Mouse (Mus musculus) urinary bladder, postnatal 36 days (tissue): ENCODE measurements around the gene Pon1.
"Not testable (repeated sequence)": the region's sequence is repeated elsewhere in the genome, so short reads cannot be mapped to it uniquely, and the experiment has no call there.

ENCODE experiments used
- DNase-seq, 2 experiments: peaks; one replicate each; pipeline ENCODE4 v3.0.0; 2022; ENCODE audit warnings: low spot score in 2 of 2, mixed read lengths in 1 of 2

The Pon1 gene

DNA sequence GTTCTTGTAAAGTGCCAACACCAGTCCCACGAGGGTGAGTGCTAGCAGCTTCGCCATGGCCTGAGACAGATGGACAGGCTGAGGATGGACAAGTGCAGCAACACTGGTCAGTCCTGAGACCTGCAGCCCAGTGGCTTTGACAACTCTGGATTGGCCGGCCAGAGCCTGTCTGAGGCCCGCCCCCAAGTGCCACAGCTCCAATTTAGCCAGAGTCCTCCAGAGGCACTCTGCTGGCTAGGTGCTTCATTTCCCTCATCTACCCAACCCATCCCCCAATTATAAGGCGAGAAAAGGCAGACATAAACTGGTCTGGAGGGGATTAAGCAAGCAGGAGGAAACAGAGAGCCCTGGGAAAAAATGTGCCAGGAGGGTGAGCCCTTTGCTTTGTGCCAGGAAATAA lies at the start of gene Pon1:
Gene Pon1, minus strand, starts transcription at position 254 of the 400 bp plus-strand sequence.
- no peak for DNase-seq

DNA sequence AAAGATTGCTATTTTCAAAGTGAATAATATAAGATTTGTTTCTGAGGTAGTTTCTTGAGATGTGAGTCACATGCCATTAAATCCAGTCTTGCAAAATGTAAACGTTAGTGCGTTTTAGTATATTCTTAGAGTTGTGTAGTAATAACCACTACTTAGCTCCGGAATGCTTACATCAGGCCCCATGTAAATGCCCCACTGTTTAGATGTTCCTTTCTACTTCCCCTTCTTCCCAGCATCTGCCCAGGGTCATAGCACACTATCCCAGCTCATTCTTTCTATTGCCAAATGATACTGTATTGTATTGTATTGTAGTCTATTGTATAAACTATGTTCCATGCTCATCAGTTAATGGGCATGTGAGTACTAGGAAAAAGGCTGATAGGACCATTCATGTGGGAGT lies 45.1 kb upstream of the Pon1 start:
- no peak for DNase-seq

DNA sequence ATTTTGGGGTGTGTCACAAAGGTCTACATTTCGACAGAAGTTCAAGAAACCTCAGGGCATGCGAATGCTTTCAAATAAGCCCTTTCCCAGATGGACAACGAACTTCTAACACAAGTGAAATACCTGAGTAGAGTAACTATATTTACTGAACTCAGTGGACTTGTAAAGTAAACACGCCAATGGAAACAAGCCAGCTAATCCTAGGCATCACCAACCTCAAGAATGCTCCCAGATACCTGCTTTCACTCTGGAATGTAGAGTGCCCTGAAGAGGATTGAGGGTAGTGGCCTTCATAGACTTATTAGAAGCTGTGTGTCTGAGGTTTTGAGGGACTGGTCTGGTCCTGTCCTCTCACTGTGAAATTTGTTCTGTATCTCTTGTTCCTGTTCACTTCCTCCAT lies 43.8 kb upstream of the Pon1 start:
- no peak for DNase-seq

DNA sequence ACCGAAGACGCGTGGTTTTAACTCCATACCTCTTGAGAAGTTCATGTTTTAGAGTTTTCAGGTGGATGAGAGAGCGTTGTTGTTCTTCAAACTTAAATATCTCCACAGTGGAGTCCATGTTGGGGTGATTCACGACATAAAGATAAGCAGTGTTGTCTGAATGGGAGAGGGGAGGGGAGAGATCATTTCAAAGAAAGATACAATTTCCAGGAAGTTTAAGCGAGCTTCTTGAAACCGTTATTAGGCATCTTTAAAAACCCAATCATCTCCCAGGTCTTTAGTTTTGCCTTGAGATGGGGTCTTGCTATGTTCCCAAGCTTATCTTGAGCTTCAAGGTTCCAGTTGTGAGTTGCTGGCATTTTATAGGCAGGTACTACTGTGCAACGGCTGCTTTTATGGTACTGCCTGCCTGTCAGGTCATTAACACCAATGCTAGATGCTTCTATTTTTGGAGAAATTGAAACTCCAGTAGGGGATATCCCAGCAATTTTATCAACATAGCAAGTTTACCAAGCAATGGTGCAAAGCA lies 43.2 kb upstream of the Pon1 start:
- no peak for DNase-seq

DNA sequence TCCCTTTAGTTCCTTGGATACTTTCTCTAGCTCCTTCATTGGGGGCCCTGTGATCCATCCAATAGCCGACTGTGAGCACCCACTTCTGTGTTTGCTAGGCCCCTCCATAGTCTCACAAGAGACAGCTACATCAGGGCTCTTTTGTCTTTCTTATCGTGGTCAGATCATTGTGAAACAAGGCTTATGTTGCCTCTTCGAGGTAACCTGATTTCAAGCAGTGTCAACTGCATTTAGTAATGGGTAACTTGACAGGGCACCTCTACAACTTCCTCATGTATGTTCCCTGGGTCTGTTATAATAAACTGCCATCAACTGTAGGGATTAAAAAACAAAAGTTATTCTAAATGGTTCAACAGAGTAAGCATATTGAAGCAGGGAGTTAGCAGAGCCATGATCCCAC lies 40.8 kb upstream of the Pon1 start:
- DNase-seq: no peak

DNA sequence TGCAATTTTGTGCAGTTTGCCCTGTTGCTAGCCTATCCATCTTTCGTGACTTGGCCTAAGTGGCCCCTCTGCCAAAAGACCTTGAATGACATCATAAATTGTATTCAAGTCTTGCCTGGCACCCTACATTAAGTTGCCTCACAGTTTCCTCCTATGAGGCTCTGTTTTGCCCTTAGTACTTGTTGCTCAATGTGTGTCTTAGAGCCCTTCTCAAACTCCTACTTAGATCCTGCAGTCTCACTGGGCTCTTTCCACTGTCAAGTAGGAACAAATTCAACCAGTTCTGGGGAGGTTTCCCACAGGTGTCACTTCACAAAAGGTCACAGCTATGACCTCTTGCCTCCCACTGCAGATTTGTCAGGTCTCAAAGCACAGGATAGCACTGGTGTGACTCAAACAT lies 40.1 kb upstream of the Pon1 start:
- peak in 1 of 2 experiments; percentile 8 for DNase-seq

DNA sequence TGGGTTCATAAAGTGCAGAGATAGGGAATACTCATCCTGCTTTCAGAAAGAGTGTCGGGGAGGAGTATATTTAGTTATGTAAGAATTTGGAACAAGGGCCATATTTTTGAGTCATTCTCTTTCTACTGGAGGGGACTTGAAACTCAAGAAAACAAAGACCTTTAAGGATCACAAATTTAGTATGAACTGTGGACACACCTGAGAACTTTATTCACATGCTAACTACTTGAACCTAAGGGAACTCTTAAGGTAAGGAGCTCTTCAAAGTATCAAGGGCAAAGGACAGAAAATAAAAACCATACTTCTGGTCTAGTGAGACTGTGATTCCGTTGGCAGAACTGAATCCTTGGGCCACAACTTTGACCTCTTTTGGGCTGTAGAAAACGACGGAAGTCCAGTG lies 38.3 kb upstream of the Pon1 start:
- DNase-seq: no peak

DNA sequence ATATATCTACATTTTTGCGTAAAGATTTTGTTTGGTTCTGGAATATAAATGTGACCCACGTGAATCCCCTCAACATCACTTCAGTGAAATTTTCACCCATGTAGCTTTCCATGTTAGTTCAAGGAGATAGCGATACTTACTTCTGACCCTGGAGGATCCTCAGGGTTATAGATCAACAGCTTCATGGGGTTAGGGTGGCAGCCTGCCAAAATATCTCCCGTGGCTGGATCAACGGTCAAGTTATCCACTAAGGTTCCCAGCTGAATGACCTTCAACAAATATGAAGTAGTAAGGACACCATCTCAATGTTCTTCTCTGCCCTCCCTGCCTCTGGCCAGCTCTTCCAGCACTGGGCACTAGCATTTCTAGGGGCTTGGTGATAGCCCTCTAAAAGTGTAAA lies 36.5 kb upstream of the Pon1 start:
- no peak for DNase-seq

DNA sequence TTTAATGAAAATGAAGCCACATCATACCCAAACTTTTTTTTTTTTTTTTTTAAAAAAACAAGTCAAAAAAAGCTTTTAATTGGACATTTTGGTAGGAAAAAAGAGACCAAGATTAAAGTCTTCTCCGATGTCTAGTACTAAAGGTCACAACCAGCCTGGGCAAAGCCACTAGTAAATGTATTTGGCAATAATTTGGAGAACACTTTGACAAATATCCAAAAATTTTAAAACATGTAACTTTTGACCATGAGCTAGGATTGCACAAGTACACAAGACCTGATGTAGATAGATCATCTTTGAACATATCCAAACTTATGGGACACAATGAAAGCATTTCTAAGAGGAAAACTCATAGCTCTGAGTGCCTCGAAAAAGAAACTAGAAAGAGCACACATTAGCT lies 29.8 kb upstream of the Pon1 start:
- not testable (repeated sequence) for DNase-seq

DNA sequence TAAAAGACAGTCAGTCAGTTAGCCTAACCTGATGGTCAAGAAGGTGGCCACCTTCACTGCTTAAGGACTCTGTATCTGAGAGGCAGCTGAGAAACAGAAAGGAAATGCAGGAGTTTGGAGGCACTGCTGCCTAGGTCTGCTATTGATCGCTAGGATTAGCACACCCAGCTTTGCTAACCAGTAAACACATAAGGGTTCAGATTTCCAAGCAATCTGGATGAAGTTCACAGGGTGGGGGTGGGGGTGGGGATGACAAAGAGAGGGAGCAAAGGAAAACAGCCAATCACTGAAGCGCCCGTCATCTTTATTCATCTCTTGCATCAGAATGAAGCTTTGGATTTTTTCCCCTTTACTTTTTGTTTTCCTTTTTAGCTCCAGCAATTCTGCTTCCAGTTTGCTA lies 28.3 kb upstream of the Pon1 start:
- no peak for DNase-seq

DNA sequence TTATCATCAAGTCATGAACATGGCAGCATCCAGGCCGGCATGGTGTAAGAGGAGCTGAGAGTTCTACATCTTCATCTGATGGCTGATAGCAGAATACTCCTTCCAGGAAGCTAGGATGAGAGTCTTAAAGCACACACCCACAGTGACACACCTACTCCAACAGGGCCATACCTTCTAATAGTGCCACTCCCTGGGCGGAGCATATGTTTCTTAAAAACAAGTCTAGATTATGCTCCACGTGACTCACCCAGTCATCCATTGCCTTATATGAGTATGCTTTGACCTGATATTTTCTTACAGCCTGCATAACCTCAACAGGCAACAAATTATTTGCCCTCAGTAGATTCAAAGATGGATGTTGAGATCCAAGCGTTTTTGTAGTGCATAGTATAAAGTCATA lies 24.4 kb upstream of the Pon1 start:
- DNase-seq: no peak

DNA sequence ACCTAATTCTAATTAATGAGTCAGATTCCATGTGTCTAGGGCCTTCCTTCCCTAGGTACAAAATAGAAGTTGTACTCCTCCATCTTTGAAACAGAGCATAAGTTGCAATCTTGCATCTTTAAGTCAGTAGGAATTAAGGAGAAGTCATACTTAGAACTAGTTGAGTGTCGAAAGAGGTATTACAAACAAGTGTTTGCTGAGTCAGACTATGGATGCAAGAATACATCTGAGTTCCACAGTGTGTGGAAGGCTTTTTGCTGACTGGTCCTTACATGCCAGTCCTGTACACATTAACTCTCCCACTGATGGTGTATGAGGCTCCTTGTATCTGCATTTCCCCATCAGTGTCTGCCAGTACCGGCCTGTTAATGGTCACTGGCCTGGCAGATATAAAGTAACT lies 14.1 kb upstream of the Pon1 start:
- no peak for DNase-seq

DNA sequence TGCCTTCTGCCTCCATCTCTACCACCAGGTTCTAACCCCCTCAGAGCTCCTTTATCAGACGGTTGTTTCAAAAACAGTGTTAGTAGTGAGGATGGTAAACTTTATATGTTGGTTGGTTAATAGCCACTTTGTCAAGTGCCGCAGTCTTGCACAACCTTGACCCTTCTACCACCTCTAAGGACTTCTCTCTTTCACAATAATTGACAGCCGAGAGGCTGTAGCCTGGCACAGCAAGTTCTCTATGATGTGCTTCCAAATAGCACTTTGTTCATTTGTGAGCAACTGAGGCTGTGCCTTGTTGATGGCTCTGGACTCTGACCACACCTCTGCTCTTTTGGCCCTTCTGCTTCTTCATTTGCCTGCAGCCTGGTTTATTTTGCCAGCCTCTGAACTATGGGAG lies 6.2 kb upstream of the Pon1 start:
- peak in 1 of 2 experiments; percentile 11 for DNase-seq

DNA sequence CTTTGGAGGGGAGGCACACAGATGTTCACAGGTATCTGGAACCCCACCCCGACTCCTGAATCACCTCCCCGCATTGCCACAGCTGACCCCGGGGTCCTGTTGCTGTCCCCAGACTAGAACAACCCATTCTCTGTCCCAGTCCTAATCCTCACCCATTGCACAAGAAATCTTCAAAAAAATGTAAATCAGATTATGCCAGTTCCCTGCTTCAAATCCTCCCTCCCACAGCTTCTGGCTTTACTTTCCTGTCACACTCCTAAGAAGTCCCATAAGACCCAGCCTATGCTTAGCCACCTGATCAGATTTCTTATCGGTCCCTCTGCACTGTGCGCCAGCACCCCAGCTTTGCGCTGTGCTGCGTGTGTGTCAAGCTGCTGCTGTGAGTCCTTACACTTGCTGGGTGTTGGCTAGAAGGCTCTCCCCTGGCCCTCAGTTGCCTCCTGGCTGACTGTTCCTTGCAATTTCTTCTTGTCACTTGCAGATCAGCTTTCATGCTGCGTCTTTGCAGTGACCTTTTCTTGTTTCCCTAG lies 5.7 kb upstream of the Pon1 start:
- DNase-seq: no peak

DNA sequence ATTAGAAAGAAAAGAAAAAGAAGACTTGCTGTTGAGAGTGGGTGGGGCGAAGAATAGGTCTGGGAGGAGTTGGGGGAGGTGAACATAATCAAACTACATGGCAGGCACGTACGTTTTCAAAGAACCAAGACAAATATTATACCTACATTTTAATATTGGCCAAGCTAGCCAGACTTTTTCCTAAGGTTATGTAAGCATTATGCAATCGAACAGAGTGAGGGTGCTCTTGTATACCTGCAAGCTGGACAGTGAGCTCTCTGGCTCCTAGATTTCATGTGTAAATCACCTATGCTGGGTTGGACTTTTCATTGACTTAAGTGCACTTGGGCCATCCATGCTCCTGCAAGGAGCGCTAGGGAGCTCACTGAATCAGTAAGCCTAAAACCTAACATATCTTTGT lies 4.8 kb upstream of the Pon1 start:
- DNase-seq: no peak

DNA sequence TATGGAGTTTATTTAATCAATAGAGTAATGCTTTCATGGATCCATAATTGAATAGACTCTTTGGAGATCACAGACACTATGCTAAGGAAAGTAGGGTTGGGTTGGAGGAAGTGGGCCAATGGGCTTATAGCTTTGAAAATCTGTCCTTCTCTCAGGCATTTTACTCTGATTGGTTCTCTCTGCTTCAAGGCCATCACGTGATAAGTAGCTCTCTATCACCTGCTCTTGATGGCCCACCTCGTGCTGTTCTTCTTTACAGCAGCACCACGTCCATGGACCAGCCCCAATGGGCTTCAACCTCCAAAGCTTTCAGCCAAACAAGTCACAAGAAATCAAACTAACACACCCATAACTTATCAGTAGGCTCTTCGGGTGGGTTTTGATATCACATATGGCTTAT lies 3.0 kb downstream of the Pon1 start:
- DNase-seq: no peak

DNA sequence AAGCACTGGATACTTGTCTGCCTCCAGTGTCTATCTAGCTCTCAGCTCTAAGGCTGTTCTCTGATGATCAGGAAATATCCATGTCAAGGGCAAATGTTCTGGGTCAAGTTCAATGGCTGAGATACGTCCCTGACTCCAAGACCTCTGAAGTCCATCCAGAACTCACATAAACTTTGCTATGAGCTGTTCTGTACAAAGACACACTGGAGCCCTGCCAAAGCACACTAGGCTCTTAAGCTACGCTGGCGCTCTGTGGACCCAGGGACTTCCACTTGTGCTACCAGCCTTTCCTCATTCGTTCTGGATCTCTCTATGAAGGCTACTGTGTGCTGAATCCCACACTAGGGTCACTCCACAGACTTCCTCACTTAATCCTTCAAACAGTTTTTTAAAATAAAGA lies 4.2 kb downstream of the Pon1 start:
- DNase-seq: peak in 1 of 2 experiments; percentile 14

DNA sequence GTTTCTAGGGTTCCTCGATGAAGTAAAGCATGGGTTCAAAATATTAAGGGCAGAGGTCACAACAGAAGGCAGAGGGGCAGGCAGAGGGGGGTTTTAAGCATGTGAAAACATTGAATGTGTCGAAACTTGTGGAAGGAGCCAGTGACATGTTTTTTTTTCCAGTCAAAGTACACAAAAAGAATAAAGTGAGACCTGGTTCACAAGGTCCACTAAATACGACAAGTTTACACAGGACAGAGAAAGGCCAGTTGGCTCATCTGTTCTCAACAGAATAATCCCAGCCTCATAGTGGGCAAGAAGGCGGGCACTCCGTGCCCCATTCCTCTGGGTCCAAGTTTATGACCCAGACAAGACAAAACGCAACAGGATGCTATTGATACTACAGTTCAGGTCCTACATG lies 4.8 kb downstream of the Pon1 start:
- DNase-seq: no peak

DNA sequence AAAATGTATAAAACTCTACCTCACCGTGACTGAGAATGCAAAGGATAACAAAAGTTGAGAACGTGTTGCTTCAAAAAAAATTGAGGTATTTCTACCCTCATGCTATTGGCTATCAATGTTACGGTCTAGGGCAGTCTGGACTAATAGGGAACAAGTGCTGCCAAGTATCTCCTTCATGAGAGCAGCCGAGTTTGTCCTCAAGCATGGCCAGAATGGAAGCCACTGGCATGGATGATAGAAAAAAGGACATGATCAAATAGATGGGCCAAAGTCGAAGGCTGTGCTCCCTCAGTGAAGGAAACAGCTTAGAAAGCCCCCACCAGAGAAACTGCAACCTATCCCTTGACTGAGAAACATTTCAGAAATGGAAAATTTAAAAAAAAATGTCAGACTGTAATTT lies 5.7 kb downstream of the Pon1 start:
- no peak for DNase-seq

DNA sequence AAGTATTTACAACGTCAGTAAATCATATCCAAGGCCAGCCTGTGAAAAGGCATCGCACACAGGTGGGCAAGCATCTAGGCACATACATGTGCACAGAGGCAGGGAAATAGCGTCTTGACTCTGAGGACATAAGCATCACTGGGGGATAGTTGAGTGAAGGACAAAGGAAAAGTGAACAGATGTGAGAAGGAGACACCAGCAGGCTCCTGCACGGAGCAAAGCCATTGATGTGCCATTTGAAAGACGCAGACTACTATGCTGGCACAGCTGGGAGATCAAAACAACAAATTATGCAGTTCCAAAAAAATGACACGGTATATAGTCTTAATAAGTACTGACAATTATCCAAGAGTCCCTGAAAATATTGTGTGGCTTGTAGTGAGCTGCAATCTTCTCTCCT lies 6.2 kb downstream of the Pon1 start:
- DNase-seq: no peak

DNA sequence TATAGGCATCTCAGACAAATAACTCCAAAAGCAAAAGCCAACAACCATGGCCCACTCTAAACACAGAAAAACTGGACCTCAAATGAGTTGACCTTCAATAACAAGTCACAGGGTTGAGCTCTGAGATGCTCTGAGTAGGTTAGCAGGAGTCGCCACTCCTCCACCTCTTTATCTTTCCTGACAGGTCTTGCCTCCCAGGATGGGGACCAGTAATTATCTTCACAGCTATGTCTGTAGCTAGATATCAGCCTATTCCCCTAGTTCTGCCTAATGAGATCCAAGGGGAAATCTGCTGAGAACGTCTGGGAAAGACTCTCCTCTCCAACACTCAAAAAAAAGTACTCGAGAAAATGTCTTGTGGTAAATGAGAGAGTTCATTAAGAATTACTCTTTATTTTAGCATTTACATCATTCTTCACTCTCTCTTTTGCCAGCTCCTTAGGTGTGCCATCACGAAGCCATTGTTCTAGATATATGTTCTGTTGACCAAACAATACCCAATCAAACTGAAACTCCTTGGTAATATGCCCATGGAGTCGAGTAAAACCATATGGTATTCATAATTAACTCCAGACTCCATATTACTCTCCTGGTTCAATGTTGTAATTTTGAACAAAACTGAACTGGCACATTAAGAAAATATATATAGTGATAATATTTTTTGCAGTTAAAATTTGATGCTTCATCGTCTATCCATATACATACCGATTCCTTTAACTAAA lies 7.4 kb downstream of the Pon1 start:
- no peak for DNase-seq

DNA sequence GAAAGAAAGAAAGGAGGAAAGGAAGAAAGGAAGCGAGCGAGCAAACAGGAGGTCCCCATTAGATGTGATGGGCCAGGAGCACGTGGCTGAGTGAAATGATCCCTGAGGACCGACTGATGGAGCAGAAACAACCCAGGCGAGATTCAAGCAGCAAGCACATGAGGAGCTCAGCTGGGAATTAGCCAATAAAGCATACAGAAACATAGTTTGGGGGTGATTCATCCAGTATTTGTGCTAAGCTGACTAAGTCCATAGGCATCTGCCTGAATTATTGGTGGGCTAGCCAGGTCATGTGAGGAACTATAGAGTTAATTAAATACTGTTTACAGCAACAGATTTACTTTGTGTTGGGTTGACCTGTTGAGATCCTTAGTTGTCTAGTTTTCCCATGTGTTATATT lies 13.1 kb downstream of the Pon1 start:
- DNase-seq: no peak

DNA sequence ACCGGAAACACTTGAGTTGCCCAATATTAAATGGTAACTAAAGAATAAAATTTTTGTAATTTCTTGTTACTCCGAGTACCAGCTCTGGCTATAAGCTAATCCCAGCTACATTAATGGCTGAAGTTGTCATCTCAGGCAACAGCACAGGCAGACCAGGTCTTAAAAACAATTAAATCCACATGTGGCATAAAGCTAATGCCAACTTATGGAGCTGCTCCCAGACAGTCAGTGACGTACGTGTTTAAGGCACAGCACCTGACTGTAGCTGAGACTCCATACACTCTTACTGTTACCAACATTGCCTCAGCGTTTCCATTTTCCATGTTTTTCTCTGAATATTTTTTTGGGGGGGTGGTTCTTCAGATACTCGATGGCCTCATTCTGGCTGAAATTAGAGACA lies 14.6 kb downstream of the Pon1 start:
- DNase-seq: no peak
